21 mouse cellular contexts compared by ENCODE assay signal in the genomic region with DNA sequence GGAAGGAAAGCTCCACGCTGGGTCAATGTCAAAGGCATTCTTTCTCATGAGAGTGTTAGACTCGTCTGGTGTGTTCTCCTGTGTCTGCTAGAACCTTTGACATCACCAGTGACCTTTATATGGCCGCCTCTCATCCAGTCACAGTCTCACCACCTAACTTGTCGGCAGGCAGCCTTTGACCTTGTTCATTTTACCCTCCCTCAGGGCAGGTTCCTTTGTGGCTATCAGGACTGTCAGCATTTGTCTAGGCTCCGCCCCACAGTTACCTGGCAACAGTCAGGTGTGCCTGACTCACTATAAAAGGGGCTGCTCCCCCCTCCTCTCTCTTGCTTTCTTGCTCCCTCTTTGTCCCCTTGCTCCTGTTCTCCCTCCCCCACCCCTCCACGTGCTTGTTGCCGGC. TPM values are rescaled to one million over a fixed set of nuclear protein-coding genes. Genes with fewer than 3 reads are reported as not detected.
DNase-seq lines count a peak whose midpoint lies in the region; ATAC-seq lines count a peak whose summit lies in the region.
"Had no signal": no experiment of that assay in that cellular context is flagged by ENCODE, and none has a peak within 500 bp of the region (broad histone marks: within the 10 kb centered on the region; RNA-seq: fewer than 3 reads in every experiment).

No protein-coding gene starts in this region.

- H3K4me1 ChIP-seq in kidney, embryonic 16.5 days (ENCODE audit: insufficient read depth, low read length), result no peaks in the 10 kb centered on the region
- no peaks in the 10 kb centered on the region for H3K4me1 ChIP-seq in intestine, embryonic 15.5 days (replicated peaks)
- H3K4me1 ChIP-seq in stomach, embryonic 15.5 days, result no peaks in the 10 kb centered on the region
- H3K4me1 ChIP-seq: heart, embryonic 13.5 days; limb, embryonic 12.5 days; midbrain, embryonic 13.5 days had no signal

- no peaks in the 10 kb centered on the region for H3K9me3 ChIP-seq in kidney, embryonic 16.5 days (ENCODE audit: low read length)
- H3K9me3 ChIP-seq in intestine, embryonic 15.5 days, result no peaks in the 10 kb centered on the region
- no peaks in the 10 kb centered on the region for H3K9me3 ChIP-seq in stomach, embryonic 15.5 days
- H3K9me3 ChIP-seq: heart, embryonic 13.5 days; limb, embryonic 12.5 days; lung, embryonic 15.5 days; midbrain, embryonic 13.5 days had no signal

- WGBS in kidney, embryonic 16.5 days, result 40% methylated on average over 7 of the region's 7 CpGs
- WGBS in intestine, embryonic 15.5 days, result 42% methylated on average over 7 of the region's 7 CpGs
- 47% methylated on average over 7 of the region's 7 CpGs for WGBS in stomach, embryonic 15.5 days

- H3K27me3 ChIP-seq in kidney, embryonic 16.5 days (ENCODE audit: insufficient read depth, low read length), result no peaks in the 10 kb centered on the region
- H3K27me3 ChIP-seq in intestine, embryonic 15.5 days (replicated peaks), result no peaks in the 10 kb centered on the region
- no peaks in the 10 kb centered on the region for H3K27me3 ChIP-seq in stomach, embryonic 15.5 days (replicated peaks)
- H3K27me3 ChIP-seq: heart, embryonic 13.5 days; limb, embryonic 12.5 days; lung, embryonic 15.5 days; midbrain, embryonic 13.5 days had no signal

- H3K36me3 ChIP-seq in kidney, embryonic 16.5 days (ENCODE audit: insufficient read depth, low read length), result no peaks in the 10 kb centered on the region
- H3K36me3 ChIP-seq in intestine, embryonic 15.5 days, result no peaks in the 10 kb centered on the region
- H3K36me3 ChIP-seq in stomach, embryonic 15.5 days, result no peaks in the 10 kb centered on the region
- H3K36me3 ChIP-seq: heart, embryonic 13.5 days; limb, embryonic 12.5 days; lung, embryonic 15.5 days; midbrain, embryonic 13.5 days had no signal

- peak; percentile 27; the same call in 1 of the 2 replicates for ATAC-seq in kidney, embryonic 16.5 days (ENCODE audit: low FRiP score, low TSS enrichment)
- peak; percentile 92 for ATAC-seq in intestine, embryonic 15.5 days
- ATAC-seq in stomach, embryonic 15.5 days (ENCODE audit: insufficient read depth, low FRiP score, low read depth), result peak; percentile 85
- no peak for ATAC-seq in megakaryocyte progenitor cell, adult 5-6 weeks (replicated peaks; ENCODE audit: poor library complexity)
- ATAC-seq: hindbrain, postnatal 0 days; midbrain, embryonic 13.5 days had no signal

- H3K4me3 ChIP-seq in kidney, embryonic 16.5 days (ENCODE audit: low read length), result no peak overlapping the region
- no peak overlapping the region for H3K4me3 ChIP-seq in intestine, embryonic 15.5 days (replicated peaks)
- no peak overlapping the region for H3K4me3 ChIP-seq in stomach, embryonic 15.5 days (replicated peaks)
- H3K4me3 ChIP-seq: gastrocnemius, adult 2 months; heart, embryonic 13.5 days; layer of hippocampus, adult 2 months; limb, embryonic 12.5 days; lung, embryonic 15.5 days; midbrain, embryonic 13.5 days had no signal

- H3K4me2 ChIP-seq in kidney, embryonic 16.5 days (replicated peaks; ENCODE audit: low read depth, low read length), result no peak overlapping the region
- H3K4me2 ChIP-seq in intestine, embryonic 15.5 days (replicated peaks), result no peak overlapping the region
- no peak overlapping the region for H3K4me2 ChIP-seq in stomach, embryonic 15.5 days
- H3K4me2 ChIP-seq: heart, embryonic 13.5 days; limb, embryonic 12.5 days; lung, embryonic 15.5 days; midbrain, embryonic 13.5 days had no signal

- DNase-seq in kidney, postnatal 10 days, result no peak
- DNase-seq in R1 (ENCODE audit: low read depth, low spot score), result peak; percentile 81
- DNase-seq in thymus, postnatal 14 days, result no peak
- no peak for DNase-seq in B cell, adult 2 months
- DNase-seq: adrenal gland, adult 8-10 months; cerebellum, adult 11-12 months; cerebellum, postnatal 36 days; gastrocnemius, adult 2 months; heart, postnatal 4 days; right cerebral cortex, postnatal 25 days had no signal

- no peak overlapping the region for H3K9ac ChIP-seq in kidney, embryonic 16.5 days (replicated peaks; ENCODE audit: low read length)
- no peak overlapping the region for H3K9ac ChIP-seq in intestine, embryonic 15.5 days
- H3K9ac ChIP-seq in stomach, embryonic 15.5 days, result no peak overlapping the region
- H3K9ac ChIP-seq: heart, embryonic 13.5 days; limb, embryonic 12.5 days; lung, embryonic 15.5 days; midbrain, embryonic 13.5 days had no signal

- H3K27ac ChIP-seq in kidney, embryonic 16.5 days (ENCODE audit: low read length), result no peak overlapping the region
- no peak overlapping the region for H3K27ac ChIP-seq in intestine, embryonic 15.5 days
- H3K27ac ChIP-seq in stomach, embryonic 15.5 days, result no peak overlapping the region
- H3K27ac ChIP-seq: heart, embryonic 13.5 days; hindbrain, postnatal 0 days; layer of hippocampus, adult 2 months; limb, embryonic 12.5 days; midbrain, embryonic 13.5 days had no signal

RNA-seq across cellular contexts. Expression of a gene that starts 33.6 kb away (rescaled TPM):
- 29.8 and 30.4 TPM in 2 replicates for polyA plus RNA-seq in kidney, embryonic 16.5 days (2015; fragmentation: Nextera tagmentation; extraction: Ambion mirVana)
- 20.1 and 21.7 TPM in 2 replicates for polyA plus RNA-seq in intestine, embryonic 15.5 days (2015; fragmentation: Nextera tagmentation; extraction: Ambion mirVana)
- polyA plus RNA-seq in stomach, embryonic 15.5 days (2015; fragmentation: Nextera tagmentation; extraction: Ambion mirVana), result 24.5 and 27.1 TPM in 2 replicates
- total RNA-seq in megakaryocyte progenitor cell, adult 5-6 weeks (2015), result 37.6 and 40.6 TPM in 2 replicates
- total RNA-seq in megakaryocyte progenitor cell, adult 5-6 weeks (2017), result 14.2 and 15.0 TPM in 2 replicates
- total RNA-seq: MEL had no signal
